Mouse (Mus musculus) cortical plate, adult 2 months (tissue): Measurements from ENCODE around the gene Iqsec1.

Source experiments
- CTCF ChIP-seq: fragments of 200-500 bp; IDR thresholded peaks from 2 replicates; pipeline ENCODE4 v1.5.1; 2011; ENCODE audit warnings: mild to moderate bottlenecking, control low read depth, low read length; ENCODE audit not compliant: insufficient read depth; ENCODE audit errors: extremely low read depth
- POLR2A ChIP-seq: fragments of 200-500 bp; IDR thresholded peaks from 2 replicates; pipeline ENCODE4 v1.6.1; 2011; ENCODE audit warnings: mild to moderate bottlenecking, low read length, control low read depth; ENCODE audit not compliant: insufficient read depth; ENCODE audit errors: extremely low read depth

DNA sequence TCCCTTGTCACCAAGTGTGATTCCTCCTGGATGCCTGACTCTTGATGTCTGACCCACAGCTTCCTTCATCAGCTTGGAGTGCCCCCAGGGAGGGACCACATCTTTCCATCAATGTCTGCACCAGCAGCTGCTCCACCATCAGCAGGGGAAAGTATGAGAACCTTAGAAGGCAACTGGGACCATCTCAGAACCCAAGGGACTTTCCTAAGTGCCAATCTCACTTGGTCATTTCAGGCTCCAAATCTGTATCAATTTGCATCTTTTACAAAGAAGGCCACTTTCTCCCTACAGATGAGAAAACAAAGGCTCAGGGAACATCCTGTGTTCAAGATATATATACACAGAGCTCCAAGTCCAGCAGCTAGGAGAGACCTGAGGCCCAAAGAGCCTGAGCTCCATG, 205.3 kb downstream of the Iqsec1 start:
- TF ChIP-seq POLR2A (no peak), CTCF (no peak)
